Mouse (Mus musculus) limb, embryonic 10.5 days (tissue): ENCODE data around the gene Trim31. TPM values are rescaled to one million over a fixed set of nuclear protein-coding genes. Genes with fewer than 3 reads are reported as not detected.
"Not testable (repeated sequence)": the region's sequence is repeated elsewhere in the genome, so short reads cannot be mapped to it uniquely, and the experiment has no call there.

Experiments used
- DNase-seq: peaks from one replicate; pipeline ENCODE4 v3.0.0-alpha.2; 2017; ENCODE audit warnings: low spot score
- H3K27ac ChIP-seq: fragments of 300-500 bp; sonication (generic); 2 replicates; pipeline ENCODE4 v1.5.1; 2016; ENCODE audit warnings: mild to moderate bottlenecking
- H3K27me3 ChIP-seq: fragments of 300-500 bp; sonication (generic); 2 replicates; pipeline ENCODE4 v1.6.1; 2016; ENCODE audit warnings: low read depth, mild to moderate bottlenecking; ENCODE audit not compliant: poor library complexity, severe bottlenecking
- H3K36me3 ChIP-seq: fragments of 300-500 bp; sonication (generic); 2 replicates; pipeline ENCODE4 v1.6.1; 2016; ENCODE audit warnings: mild to moderate bottlenecking, moderate library complexity
- H3K4me1 ChIP-seq: fragments of 300-500 bp; sonication (generic); 2 replicates; pipeline ENCODE4 v1.6.1; 2016
- H3K4me3 ChIP-seq: fragments of 300-500 bp; sonication (generic); 2 replicates; pipeline ENCODE4 v1.5.1; 2016; ENCODE audit warnings: mild to moderate bottlenecking, moderate library complexity
- H3K9me3 ChIP-seq: fragments of 300-500 bp; sonication (generic); replicated peaks from 2 replicates; pipeline ENCODE4 v1.6.1; 2016; ENCODE audit warnings: mild to moderate bottlenecking
- WGBS: fragments of 180-500 bp; shearing (Covaris S2); methylation state at CpG from one replicate; pipeline ENCODE4 v1.1.7; 2016; 5-methylcytosine and 5-hydroxymethylcytosine counted together
- polyA plus RNA-seq: library from polyadenylated mRNA; unstranded; fragments of >200 nt; fragmentation: Nextera tagmentation; extraction: Ambion mirVana; gene quantifications from 2 replicates; pipeline ENCODE4 v1.2.1, GENCODE M21; 2016

Trim31 gene
- polyA plus RNA-seq, 1 experiment from 2014 or later, result not detected

DNA sequence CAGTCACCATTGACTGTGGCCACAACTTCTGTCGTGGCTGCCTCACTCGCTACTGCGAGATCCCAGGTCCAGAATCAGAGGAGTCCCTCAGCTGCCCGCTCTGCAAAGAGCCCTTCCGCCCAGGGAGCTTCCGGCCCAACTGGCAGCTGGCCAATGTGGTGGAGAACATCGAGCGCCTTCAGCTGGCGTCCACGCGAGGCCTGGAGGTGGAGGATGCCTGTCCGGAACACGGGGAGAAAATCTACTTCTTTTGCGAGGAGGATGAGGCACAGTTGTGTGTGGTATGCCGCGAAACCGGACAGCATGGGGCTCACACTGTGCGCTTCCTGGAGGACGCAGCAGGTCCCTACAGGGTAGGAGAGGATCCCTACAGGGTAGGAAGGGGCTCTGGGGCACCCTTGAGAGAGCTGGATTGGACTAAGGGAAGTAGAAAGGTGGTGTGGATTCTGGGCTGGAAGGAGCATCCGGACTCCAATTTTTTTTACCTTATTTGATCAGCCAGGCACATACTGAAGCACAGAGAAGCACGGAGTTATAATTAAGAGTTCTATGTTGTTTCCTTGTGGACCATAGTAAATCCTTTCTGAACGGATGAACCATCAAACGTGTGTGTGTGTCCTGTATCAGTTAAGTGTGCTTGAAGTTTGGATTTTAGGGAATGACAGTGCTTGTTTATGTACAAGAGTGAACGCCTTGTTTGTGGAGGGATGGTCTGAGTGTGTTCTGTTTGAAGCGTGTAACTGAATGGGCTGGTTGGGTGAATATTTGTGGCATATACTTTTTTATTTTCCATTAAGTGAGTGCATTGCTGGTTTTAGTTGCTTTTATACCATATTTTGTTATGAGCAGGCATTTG, 27.7 kb upstream of the Trim31 start:
- Histone ChIP-seq H3K4me3 (no peak overlapping the region; the same call in 1 of the 2 replicates), H3K36me3 (no peaks in the 10 kb centered on the region), H3K9me3 (no peaks in the 10 kb centered on the region), H3K27me3 (peaks cover 35% of the 10 kb centered on the region), H3K27ac (no peak overlapping the region), H3K4me1 (peaks cover 6% of the 10 kb centered on the region)
- 74% methylated on average over 25 of the region's 25 CpGs for WGBS
- DNase-seq, result no peak

DNA sequence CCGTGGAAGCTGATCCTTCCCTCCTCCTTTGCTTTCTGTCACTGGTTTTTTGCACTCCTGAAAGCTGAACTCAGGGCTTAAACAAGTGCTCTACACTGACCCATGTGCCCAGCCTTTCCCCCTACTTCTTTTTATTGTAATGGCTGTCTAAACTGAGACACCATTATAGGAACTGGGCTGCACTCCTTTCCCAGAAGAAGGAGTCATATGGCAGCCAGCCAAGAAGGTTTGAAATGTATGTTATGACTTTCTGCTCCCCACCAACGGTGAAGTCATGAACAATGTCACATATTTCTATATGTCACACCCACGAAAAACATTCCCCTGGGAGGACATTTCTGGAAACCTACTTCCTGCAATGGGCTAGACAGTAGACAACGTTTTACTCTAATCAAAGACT, 23.3 kb upstream of the Trim31 start:
- no peaks in the 10 kb centered on the region for H3K36me3 ChIP-seq
- DNase-seq, result no peak
- H3K4me1 ChIP-seq, result no peaks in the 10 kb centered on the region
- H3K9me3 ChIP-seq, result no peaks in the 10 kb centered on the region
- 79% methylated on average over 4 of the region's 4 CpGs for WGBS
- H3K27me3 ChIP-seq, result peaks cover 5% of the 10 kb centered on the region; the same call in 1 of the 2 replicates
- no peak overlapping the region for H3K4me3 ChIP-seq
- H3K27ac ChIP-seq, result no peak overlapping the region

DNA sequence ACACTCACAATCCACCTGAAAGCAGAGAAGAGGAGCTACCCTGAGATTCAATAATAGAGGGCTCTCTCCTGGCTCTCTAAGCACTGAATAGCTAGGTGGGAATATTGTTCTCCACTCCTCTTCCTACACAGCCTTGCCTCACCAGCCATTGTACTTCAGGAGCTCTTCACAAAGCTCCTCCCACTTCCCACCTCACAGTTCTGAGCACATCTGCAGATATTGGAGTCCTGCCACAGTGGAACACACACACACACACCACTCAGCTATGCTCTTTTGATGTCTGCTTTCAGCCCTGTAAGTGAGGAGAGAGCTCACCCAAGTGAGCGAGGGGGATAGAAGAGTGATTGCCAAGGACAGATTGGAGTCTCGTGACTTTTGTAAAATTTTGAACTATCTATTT, 14.6 kb upstream of the Trim31 start:
- H3K4me3 ChIP-seq, result no peak overlapping the region
- no peaks in the 10 kb centered on the region for H3K27me3 ChIP-seq
- no peak for DNase-seq
- H3K4me1 ChIP-seq, result no peaks in the 10 kb centered on the region
- WGBS, result 83% methylated on average over 2 of the region's 2 CpGs
- no peaks in the 10 kb centered on the region for H3K9me3 ChIP-seq
- H3K36me3 ChIP-seq, result no peaks in the 10 kb centered on the region
- no peak overlapping the region for H3K27ac ChIP-seq

DNA sequence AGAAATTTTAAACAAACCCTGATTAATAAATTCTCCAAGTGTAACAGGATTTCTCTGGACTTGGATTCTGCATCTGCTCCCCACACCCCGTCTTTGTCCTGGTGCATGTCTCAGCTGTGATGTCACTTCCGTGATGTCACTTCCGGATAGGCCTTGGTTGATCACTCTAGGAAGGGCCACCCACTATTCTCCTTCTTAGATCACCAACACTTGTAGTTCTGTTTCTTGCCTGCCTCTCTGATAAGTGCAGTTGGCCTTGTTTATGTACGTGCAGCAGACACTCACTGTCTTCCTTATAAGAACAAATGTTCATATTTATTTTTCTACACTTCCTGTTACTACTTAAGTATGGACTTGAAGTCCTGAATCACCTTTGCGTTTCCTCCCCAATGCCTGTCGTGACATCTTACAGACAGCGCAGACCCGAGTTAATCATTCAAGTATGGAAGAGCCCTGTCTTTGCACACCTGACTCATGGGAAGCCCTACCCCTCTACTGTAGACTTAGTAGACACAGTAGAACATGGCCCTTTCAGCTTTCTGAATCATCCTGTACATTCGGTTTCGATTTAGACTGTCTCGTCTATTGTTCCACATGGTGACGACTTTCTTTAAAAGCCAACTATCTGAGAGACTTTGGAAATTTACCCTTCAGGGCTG, 12.7 kb upstream of the Trim31 start:
- Histone ChIP-seq H3K9me3 (no peaks in the 10 kb centered on the region), H3K4me1 (no peaks in the 10 kb centered on the region), H3K27me3 (no peaks in the 10 kb centered on the region), H3K36me3 (no peaks in the 10 kb centered on the region), H3K27ac (no peak overlapping the region), H3K4me3 (no peak overlapping the region)
- 95% methylated on average over 12 of the region's 12 CpGs for WGBS
- DNase-seq, result no peak

DNA sequence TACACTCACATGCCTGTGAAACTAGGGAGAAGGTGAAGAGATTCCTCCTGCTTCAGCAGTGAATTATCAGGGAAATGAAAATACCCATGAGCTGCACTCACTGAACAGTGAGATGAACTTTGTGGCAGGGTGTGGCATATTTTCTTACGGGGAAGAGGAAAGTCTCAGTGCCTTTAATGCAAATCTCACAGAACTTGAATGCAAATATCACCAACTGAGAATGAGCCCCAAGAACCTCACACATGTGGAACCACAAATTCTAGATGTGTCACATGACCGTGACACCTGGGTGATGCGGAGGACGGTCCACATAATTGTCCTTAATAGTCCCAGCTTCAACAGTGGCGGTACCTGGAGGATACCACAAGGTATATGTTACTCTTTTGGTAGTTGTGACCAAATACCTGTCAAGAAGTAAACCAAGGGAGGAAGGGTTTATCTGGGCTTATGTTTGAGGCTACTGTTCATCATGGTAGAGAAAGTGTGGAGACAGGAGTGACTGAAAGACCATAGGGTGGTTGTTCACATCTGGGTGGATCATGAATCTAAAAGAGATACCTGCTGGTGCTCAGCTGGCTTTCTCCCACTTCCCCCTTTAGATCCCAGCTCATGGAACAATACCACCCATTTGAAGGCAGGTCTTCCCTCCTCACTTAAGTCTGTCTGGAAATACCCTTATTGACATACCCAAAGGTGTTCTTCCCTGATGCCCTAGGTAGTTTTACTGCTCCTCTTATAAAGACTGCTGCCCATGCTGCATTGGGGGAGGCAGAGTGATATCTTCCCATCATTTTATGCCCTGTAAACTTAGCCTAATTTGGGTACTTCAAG, 7.6 kb upstream of the Trim31 start, which contains the start of gene Trim40:
Gene Trim40, minus strand, starts transcription at position 51 of the 831 bp plus-strand sequence.
- Histone ChIP-seq H3K27me3 (no peaks in the 10 kb centered on the region), H3K36me3 (no peaks in the 10 kb centered on the region), H3K4me1 (no peaks in the 10 kb centered on the region), H3K27ac (no peak within 1 kb of the TSS), H3K9me3 (no peaks in the 10 kb centered on the region), H3K4me3 (no peak within 1 kb of the TSS)
- 86% methylated on average over 5 of the region's 5 CpGs for WGBS
- DNase-seq, result no peak

DNA sequence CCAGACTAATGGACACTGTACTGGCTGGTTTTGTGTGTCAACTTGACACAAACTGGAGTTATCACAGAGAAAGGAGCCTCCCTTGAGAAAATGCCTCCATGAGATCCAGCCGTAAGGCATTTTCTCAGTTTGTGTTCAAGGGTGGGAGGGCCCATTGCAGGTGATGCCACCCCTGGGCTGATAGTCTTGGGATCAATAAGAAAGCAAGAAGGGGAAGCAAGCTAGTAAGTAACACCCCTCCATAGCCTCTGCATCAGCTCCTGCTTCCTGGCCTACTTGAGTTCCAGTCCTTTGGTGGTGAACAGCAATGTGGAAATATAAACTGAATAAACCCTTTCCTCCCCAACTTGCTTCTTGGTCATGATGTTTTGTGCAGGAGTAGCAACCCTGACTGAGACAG, 6.4 kb upstream of the Trim31 start:
- DNase-seq, H3K27ac ChIP-seq, H3K9me3 ChIP-seq, H3K36me3 ChIP-seq, H3K4me3 ChIP-seq, H3K27me3 ChIP-seq, H3K4me1 ChIP-seq: not testable (repeated sequence)
- 85% methylated on average over 1 of the region's 1 CpGs for WGBS

DNA sequence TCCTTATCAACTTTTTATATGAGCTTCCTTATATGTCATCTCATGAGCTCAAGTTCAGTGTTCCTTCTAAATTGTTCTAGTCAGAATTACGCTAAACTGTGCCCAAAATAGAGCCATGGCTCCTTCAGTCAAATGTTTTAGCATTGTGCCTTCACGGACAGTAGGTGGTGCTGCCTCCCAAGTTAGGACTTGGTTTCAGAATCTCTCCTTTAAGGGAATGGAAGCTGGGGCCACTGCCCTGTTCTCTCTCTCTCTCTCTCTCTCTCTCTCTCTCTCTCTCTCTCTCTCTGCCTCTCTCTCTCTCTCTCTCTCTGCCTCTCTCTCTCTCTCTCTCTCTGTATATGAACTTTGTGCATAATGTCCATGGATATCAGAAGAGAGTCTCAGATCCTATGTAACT, 5.6 kb upstream of the Trim31 start:
- H3K27ac ChIP-seq, result no peak overlapping the region
- no peaks in the 10 kb centered on the region for H3K27me3 ChIP-seq
- DNase-seq, result peak; percentile 45
- H3K9me3 ChIP-seq, result no peaks in the 10 kb centered on the region
- no peaks in the 10 kb centered on the region for H3K36me3 ChIP-seq
- 20% methylated on average over 2 of the region's 2 CpGs for WGBS
- H3K4me3 ChIP-seq, result no peak overlapping the region
- no peaks in the 10 kb centered on the region for H3K4me1 ChIP-seq

DNA sequence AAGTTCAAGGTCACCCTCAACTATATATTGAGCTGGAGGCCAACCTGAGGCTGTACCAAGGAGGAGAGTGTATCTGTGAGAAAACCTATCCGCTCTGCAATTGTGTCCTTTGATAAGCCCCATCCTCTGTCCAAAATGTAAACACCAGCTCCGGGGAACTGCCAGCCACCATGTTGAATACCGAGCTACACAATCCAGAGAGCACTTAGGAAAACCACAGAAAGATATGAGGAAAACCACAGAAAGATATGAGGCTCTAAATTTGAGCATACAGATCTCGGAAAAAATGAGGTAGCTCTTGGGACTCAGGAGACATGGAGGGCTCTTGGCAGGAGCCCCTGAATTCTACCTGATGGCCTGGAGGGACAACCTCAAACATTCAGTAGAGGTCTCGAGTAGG, 4.5 kb upstream of the Trim31 start:
- no peak for DNase-seq
- Histone ChIP-seq H3K36me3 (no peaks in the 10 kb centered on the region), H3K9me3 (no peaks in the 10 kb centered on the region), H3K27ac (no peak overlapping the region), H3K4me1 (no peaks in the 10 kb centered on the region), H3K4me3 (no peak overlapping the region), H3K27me3 (no peaks in the 10 kb centered on the region)
- 77% methylated on average over 5 of the region's 5 CpGs for WGBS

DNA sequence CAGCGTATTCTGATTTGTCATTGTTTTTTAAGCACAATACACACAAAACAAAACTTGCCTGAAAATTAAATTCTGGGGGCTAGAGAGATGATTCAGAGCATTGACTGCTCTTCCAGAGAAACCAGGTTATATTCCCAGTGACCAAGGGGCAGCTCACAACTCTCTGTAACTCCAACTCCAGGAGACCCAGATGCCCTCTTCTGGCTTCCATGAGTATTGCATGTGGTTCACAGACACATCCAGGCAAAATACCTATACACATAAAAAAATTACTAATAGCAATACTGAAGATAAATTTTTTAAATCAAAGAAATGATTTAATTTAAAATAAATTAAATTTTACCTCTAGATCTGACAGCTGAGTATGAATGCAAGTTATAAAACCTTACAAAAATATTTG, 1.3 kb upstream of the Trim31 start:
- Histone ChIP-seq H3K4me3 (no peak overlapping the region), H3K4me1 (no peaks in the 10 kb centered on the region), H3K9me3 (no peaks in the 10 kb centered on the region), H3K36me3 (no peaks in the 10 kb centered on the region), H3K27me3 (no peaks in the 10 kb centered on the region), H3K27ac (no peak overlapping the region)
- peak; percentile 42 for DNase-seq
- WGBS, result 88% methylated on average over 1 of the region's 1 CpGs

DNA sequence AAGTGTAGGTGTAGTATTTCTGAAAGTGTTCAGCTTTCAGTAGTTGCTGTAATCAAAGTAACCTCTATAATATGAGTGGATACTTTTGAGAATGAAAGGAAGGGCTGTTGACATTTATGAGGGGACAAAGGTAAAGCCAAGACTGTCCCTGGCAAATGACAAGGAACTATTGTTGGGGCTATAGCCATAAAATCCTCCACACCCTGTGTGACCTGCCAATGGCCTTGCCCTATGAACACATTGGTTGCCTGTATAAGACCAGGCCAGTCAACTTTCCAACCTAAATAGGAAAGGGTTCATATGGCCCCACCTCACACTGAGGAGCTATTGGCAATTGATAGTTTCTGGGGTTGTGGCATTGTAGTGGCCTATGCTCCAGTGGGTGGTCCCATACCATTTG, 853 bp upstream of the Trim31 start:
- no peak for DNase-seq
- H3K9me3 ChIP-seq, result no peaks in the 10 kb centered on the region

DNA sequence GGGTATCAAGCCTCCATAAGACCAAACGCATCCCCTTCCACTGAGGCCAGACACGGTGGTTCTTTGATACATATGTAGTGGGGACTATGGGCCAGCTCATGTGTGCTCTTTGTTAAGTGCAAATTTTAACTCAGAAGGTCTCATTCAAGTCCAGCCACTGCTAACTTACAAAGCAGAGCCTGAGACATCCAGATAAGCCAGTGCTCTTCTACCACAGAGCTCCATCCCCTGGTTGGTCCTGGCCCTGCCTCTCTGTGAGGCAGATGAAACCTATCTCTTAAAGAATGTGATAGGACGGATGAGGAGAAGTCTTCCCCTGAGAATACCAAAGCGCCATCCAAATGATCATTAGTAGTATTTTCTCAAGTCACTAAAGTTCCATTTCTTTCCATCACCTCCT, 1.5 kb downstream of the Trim31 start:
- Histone ChIP-seq H3K27ac (no peak overlapping the region), H3K4me3 (no peak overlapping the region), H3K9me3 (no peaks in the 10 kb centered on the region), H3K36me3 (no peaks in the 10 kb centered on the region), H3K4me1 (no peaks in the 10 kb centered on the region), H3K27me3 (no peaks in the 10 kb centered on the region)
- 84% methylated on average over 4 of the region's 4 CpGs for WGBS
- no peak for DNase-seq

More for the DNA sequence above, 853 bp upstream of the Trim31 start:
- Histone ChIP-seq H3K4me3 (no peak overlapping the region), H3K27me3 (no peaks in the 10 kb centered on the region), H3K27ac (no peak overlapping the region), H3K4me1 (no peaks in the 10 kb centered on the region), H3K36me3 (no peaks in the 10 kb centered on the region)

DNA sequence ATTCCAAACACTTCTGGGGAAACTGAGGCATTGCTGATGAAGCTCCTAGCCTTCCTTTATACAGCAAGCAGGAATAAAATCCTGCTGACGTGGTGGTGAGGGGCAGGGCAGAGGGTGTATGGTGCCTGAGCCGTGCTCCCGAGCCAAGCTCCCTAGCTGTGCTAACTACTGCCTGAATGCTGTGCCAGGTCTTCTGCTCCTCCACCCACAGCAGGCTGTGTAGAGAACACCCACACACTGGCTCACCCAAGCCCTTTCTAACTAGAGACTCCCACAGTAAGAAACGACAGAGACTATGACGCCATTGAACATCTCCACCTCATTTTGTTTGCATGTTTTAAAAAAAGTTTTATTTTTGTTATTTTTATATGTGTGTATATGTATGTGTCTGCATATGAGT, 2.1 kb downstream of the Trim31 start:
- Histone ChIP-seq H3K36me3 (no peaks in the 10 kb centered on the region), H3K9me3 (no peaks in the 10 kb centered on the region), H3K4me1 (no peaks in the 10 kb centered on the region), H3K27ac (no peak overlapping the region), H3K4me3 (no peak overlapping the region), H3K27me3 (no peaks in the 10 kb centered on the region)
- WGBS, result 83% methylated on average over 5 of the region's 5 CpGs
- no peak for DNase-seq

DNA sequence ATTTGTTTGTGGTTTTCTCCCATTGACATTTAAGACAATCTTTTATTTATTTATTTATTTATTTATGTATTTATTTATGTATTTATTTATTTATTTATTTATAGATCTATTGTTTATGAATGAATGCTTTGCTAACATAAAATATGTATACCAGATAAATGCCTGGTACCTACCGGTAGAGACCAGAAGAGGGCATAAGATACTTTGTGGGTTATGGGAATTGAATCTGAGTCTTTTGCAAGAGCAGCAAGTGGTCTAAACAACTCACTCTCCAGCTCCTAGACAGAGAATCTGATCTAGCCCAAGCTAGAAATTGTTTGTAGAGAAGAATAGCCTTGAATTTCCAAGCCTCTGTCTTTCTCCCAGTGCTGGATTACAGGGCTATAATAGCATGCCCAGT, 2.8 kb downstream of the Trim31 start:
- Histone ChIP-seq H3K4me1 (no peaks in the 10 kb centered on the region), H3K4me3 (no peak overlapping the region), H3K27ac (no peak overlapping the region), H3K9me3 (no peaks in the 10 kb centered on the region), H3K27me3 (no peaks in the 10 kb centered on the region), H3K36me3 (no peaks in the 10 kb centered on the region)
- no peak for DNase-seq
- WGBS, result 35% methylated on average over 1 of the region's 1 CpGs
